Mouse (Mus musculus): ENCODE measurements around the gene Cabcoco1.

Cabcoco1 gene

GRCm38 (mm10) chr10:68434045-68434639 is 107.6 kb downstream of the Cabcoco1 start:
- no peak for DNase-seq

GRCm38 (mm10) chr10:68431346-68431745 is 110.3 kb downstream of the Cabcoco1 start:
- DNase-seq = peak; percentile 22

- DNase-seq = peak; percentile 18
Measured at GRCm38 (mm10) chr10:68430929-68431328, 110.8 kb downstream of the Cabcoco1 start.

- no peak for DNase-seq
Measured at GRCm38 (mm10) chr10:68420393-68420920, 121.2 kb downstream of the Cabcoco1 start.

GRCm38 (mm10) chr10:68419893-68420292 is 121.8 kb downstream of the Cabcoco1 start:
- no peak for DNase-seq

GRCm38 (mm10) chr10:68417074-68417790 is 124.5 kb downstream of the Cabcoco1 start:
- DNase-seq = no peak

GRCm38 (mm10) chr10:68405936-68406335 is 135.8 kb downstream of the Cabcoco1 start:
- no peak for DNase-seq

GRCm38 (mm10) chr10:68396786-68397185 is 144.9 kb downstream of the Cabcoco1 start:
- DNase-seq = no peak

- no peak for DNase-seq
Measured at GRCm38 (mm10) chr10:68396083-68396482, 145.6 kb downstream of the Cabcoco1 start.

- DNase-seq = no peak
Measured at GRCm38 (mm10) chr10:68391640-68392039, 150.1 kb downstream of the Cabcoco1 start.

GRCm38 (mm10) chr10:68388802-68389201 is 152.9 kb downstream of the Cabcoco1 start:
- no peak for DNase-seq

GRCm38 (mm10) chr10:68388138-68388537 is 153.6 kb downstream of the Cabcoco1 start:
- no peak for DNase-seq

Measured in liver (tissue).